Mouse (Mus musculus): ENCODE data around the gene Rps26. TPM values are rescaled to one million over a fixed set of nuclear protein-coding genes. Genes with fewer than 3 reads are reported as not detected.

Gene Rps26
- 372 TPM for polyA plus RNA-seq (2015; fragmentation: Illumina TruSeq; extraction: RNeasy Lipid Tissue Mini Kit (QIAGEN cat#74804); ENCODE audit: low read depth, low replicate concordance)

GRCm38 (mm10) chr10:128626311-128627310, at the start of gene Rps26:
Gene Rps26 (minus strand): TSS chr10:128626747.

GRCm38 (mm10) chr10:128673763-128674468, 47.4 kb upstream of the Rps26 start, which contains the start of gene Suox:
Gene Suox (minus strand): TSS chr10:128674073.

GRCm38 (mm10) chr10:128645111-128646011, 18.8 kb upstream of the Rps26 start, which contains the start of gene Ikzf4:
Gene Ikzf4 (minus strand): TSS chr10:128645991.

GRCm38 (mm10) chr10:128589464-128590192, 36.9 kb downstream of the Rps26 start, which contains the start of gene Erbb3:
Gene Erbb3 (minus strand): TSS chr10:128589652.

Other genes with a start within 250 kb of the Rps26 start
- 25.4 TPM for gene Ankrd52, start 249.6 kb downstream of the Rps26 start, polyA plus RNA-seq (2015; fragmentation: Illumina TruSeq; extraction: RNeasy Lipid Tissue Mini Kit (QIAGEN cat#74804); ENCODE audit: low read depth, low replicate concordance)
- gene Slc39a5, start 225.5 kb downstream of the Rps26 start, polyA plus RNA-seq (2015; fragmentation: Illumina TruSeq; extraction: RNeasy Lipid Tissue Mini Kit (QIAGEN cat#74804); ENCODE audit: low read depth, low replicate concordance), result 0.57 TPM
- 120 TPM for gene Nabp2, start 215.3 kb downstream of the Rps26 start, polyA plus RNA-seq (2015; fragmentation: Illumina TruSeq; extraction: RNeasy Lipid Tissue Mini Kit (QIAGEN cat#74804); ENCODE audit: low read depth, low replicate concordance)
- gene Rnf41, start 215.1 kb downstream of the Rps26 start, polyA plus RNA-seq (2015; fragmentation: Illumina TruSeq; extraction: RNeasy Lipid Tissue Mini Kit (QIAGEN cat#74804); ENCODE audit: low read depth, low replicate concordance), result 73.7 TPM
- 140 TPM for gene Smarcc2, start 167.5 kb downstream of the Rps26 start, polyA plus RNA-seq (2015; fragmentation: Illumina TruSeq; extraction: RNeasy Lipid Tissue Mini Kit (QIAGEN cat#74804); ENCODE audit: low read depth, low replicate concordance)
- 1,213 TPM for gene Myl6, start 132.6 kb downstream of the Rps26 start, polyA plus RNA-seq (2015; fragmentation: Illumina TruSeq; extraction: RNeasy Lipid Tissue Mini Kit (QIAGEN cat#74804); ENCODE audit: low read depth, low replicate concordance)
- gene Myl6b, start 128.1 kb downstream of the Rps26 start, polyA plus RNA-seq (2015; fragmentation: Illumina TruSeq; extraction: RNeasy Lipid Tissue Mini Kit (QIAGEN cat#74804); ENCODE audit: low read depth, low replicate concordance), result 33.8 TPM
- gene Esyt1, start 100.9 kb downstream of the Rps26 start, polyA plus RNA-seq (2015; fragmentation: Illumina TruSeq; extraction: RNeasy Lipid Tissue Mini Kit (QIAGEN cat#74804); ENCODE audit: low read depth, low replicate concordance), result 8.8 TPM
- 13.1 TPM for gene Zc3h10, start 79.0 kb downstream of the Rps26 start, polyA plus RNA-seq (2015; fragmentation: Illumina TruSeq; extraction: RNeasy Lipid Tissue Mini Kit (QIAGEN cat#74804); ENCODE audit: low read depth, low replicate concordance)
- 1,818 TPM for gene Rpl41, start 77.4 kb downstream of the Rps26 start, polyA plus RNA-seq (2015; fragmentation: Illumina TruSeq; extraction: RNeasy Lipid Tissue Mini Kit (QIAGEN cat#74804); ENCODE audit: low read depth, low replicate concordance)
- gene Pa2g4, start 60.8 kb downstream of the Rps26 start, polyA plus RNA-seq (2015; fragmentation: Illumina TruSeq; extraction: RNeasy Lipid Tissue Mini Kit (QIAGEN cat#74804); ENCODE audit: low read depth, low replicate concordance), result 67.6 TPM
- gene Erbb3, start 37.1 kb downstream of the Rps26 start, polyA plus RNA-seq (2015; fragmentation: Illumina TruSeq; extraction: RNeasy Lipid Tissue Mini Kit (QIAGEN cat#74804); ENCODE audit: low read depth, low replicate concordance), result 6.3 TPM
- gene Ikzf4, start 19.2 kb upstream of the Rps26 start, polyA plus RNA-seq (2015; fragmentation: Illumina TruSeq; extraction: RNeasy Lipid Tissue Mini Kit (QIAGEN cat#74804); ENCODE audit: low read depth, low replicate concordance), result 6.7 TPM
- gene Suox, start 47.3 kb upstream of the Rps26 start, polyA plus RNA-seq (2015; fragmentation: Illumina TruSeq; extraction: RNeasy Lipid Tissue Mini Kit (QIAGEN cat#74804); ENCODE audit: low read depth, low replicate concordance), result 13.6 TPM
- 144 TPM for gene Rab5b, start 69.5 kb upstream of the Rps26 start, polyA plus RNA-seq (2015; fragmentation: Illumina TruSeq; extraction: RNeasy Lipid Tissue Mini Kit (QIAGEN cat#74804); ENCODE audit: low read depth, low replicate concordance)
- gene Pmel, start 77.4 kb upstream of the Rps26 start, polyA plus RNA-seq (2015; fragmentation: Illumina TruSeq; extraction: RNeasy Lipid Tissue Mini Kit (QIAGEN cat#74804); ENCODE audit: low read depth, low replicate concordance), result 1.2 TPM
- gene Cdk2, start 78.3 kb upstream of the Rps26 start, polyA plus RNA-seq (2015; fragmentation: Illumina TruSeq; extraction: RNeasy Lipid Tissue Mini Kit (QIAGEN cat#74804); ENCODE audit: low read depth, low replicate concordance), result 3.0 TPM
- gene Dgka, start 118.1 kb upstream of the Rps26 start, polyA plus RNA-seq (2015; fragmentation: Illumina TruSeq; extraction: RNeasy Lipid Tissue Mini Kit (QIAGEN cat#74804); ENCODE audit: low read depth, low replicate concordance), result 7.5 TPM
- gene Pym1, start 121.1 kb upstream of the Rps26 start, polyA plus RNA-seq (2015; fragmentation: Illumina TruSeq; extraction: RNeasy Lipid Tissue Mini Kit (QIAGEN cat#74804); ENCODE audit: low read depth, low replicate concordance), result 35.5 TPM
- 0.30 TPM for gene Mmp19, start 164.2 kb upstream of the Rps26 start, polyA plus RNA-seq (2015; fragmentation: Illumina TruSeq; extraction: RNeasy Lipid Tissue Mini Kit (QIAGEN cat#74804); ENCODE audit: low read depth, low replicate concordance)
- gene Dnajc14, start 177.3 kb upstream of the Rps26 start, polyA plus RNA-seq (2015; fragmentation: Illumina TruSeq; extraction: RNeasy Lipid Tissue Mini Kit (QIAGEN cat#74804); ENCODE audit: low read depth, low replicate concordance), result 51.2 TPM
- 8.9 TPM for gene Tmem198b, start 177.6 kb upstream of the Rps26 start, polyA plus RNA-seq (2015; fragmentation: Illumina TruSeq; extraction: RNeasy Lipid Tissue Mini Kit (QIAGEN cat#74804); ENCODE audit: low read depth, low replicate concordance)
- gene Sarnp, start 190.6 kb upstream of the Rps26 start, polyA plus RNA-seq (2015; fragmentation: Illumina TruSeq; extraction: RNeasy Lipid Tissue Mini Kit (QIAGEN cat#74804); ENCODE audit: low read depth, low replicate concordance), result 99.3 TPM
- 18.1 TPM for gene Ormdl2, start 194.9 kb upstream of the Rps26 start, polyA plus RNA-seq (2015; fragmentation: Illumina TruSeq; extraction: RNeasy Lipid Tissue Mini Kit (QIAGEN cat#74804); ENCODE audit: low read depth, low replicate concordance)